Mouse (Mus musculus): ENCODE measurements around the gene Otop3. TPM values are rescaled to one million over a fixed set of nuclear protein-coding genes. Genes with fewer than 3 reads are reported as not detected.
A peak's percentile ranks its signal among the peaks of the same experiment; 100 is the strongest.

The Otop3 gene
- total and polyA plus RNA-seq, 2 experiments from 2014 or later = 1.8 to 3.7 TPM

GRCm38 (mm10) chr11:115337350-115337749 is 2.8 kb downstream of the Otop3 start:
- no peak overlapping the region for H3K27ac ChIP-seq (ENCODE audit: low read depth, low read length)
- no peak overlapping the region for H3K9ac ChIP-seq (replicated peaks; ENCODE audit: low read length, poor library complexity, severe bottlenecking)
- H3K27me3 ChIP-seq (ENCODE audit: insufficient read depth, low read length) = peaks cover 11% of the 10 kb centered on the region; the same call in 1 of the 2 replicates
- H3K4me1 ChIP-seq (ENCODE audit: insufficient read depth, low read length) = 0 out of 2 replicates have a peak, but pooled peaks cover 4% of the 10 kb centered on the region
- no peak overlapping the region for H3K4me3 ChIP-seq (ENCODE audit: low read depth, low read length)
- DNase-seq (ENCODE audit: low spot score) = no peak
- no peak overlapping the region for H3K4me2 ChIP-seq (ENCODE audit: low read depth, low read length, poor library complexity, severe bottlenecking)
- WGBS = 61% methylated on average over 3 of the region's 3 CpGs
- no peak for TF ChIP-seq CTCF (IDR thresholded peaks at IDR 0.05)
- no peak for ATAC-seq (ENCODE audit: low FRiP score)
- no peaks in the 10 kb centered on the region for H3K9me3 ChIP-seq (ENCODE audit: low read length)
- no peaks in the 10 kb centered on the region for H3K36me3 ChIP-seq (ENCODE audit: insufficient read depth, low read length)

DNA sequence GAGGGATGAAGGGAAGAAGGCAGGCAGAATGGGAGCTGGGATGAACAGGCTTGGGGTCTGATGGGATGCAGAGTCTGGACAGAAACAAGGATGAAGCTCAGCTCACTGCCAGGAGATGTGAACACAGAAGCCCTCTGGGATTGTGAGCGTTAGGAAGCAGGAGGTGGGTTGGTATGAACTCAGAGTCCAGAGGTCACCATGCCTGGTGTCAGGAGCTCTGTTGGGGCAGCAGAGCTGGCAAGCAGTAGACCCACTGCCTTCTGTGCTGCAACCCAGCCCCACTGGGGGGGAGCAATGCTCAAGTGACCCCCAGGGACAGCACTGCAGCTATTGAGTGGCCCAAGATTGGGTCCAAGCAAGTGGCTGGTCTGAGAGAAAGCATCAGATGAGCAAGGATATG is 3.3 kb downstream of the Otop3 start:
- no peak overlapping the region for H3K27ac ChIP-seq (ENCODE audit: low read depth, low read length)
- no peaks in the 10 kb centered on the region for H3K9me3 ChIP-seq (ENCODE audit: low read length)
- WGBS = 75% methylated on average over 1 of the region's 1 CpGs
- 0 out of 2 replicates have a peak, but pooled peaks cover 4% of the 10 kb centered on the region for H3K4me1 ChIP-seq (ENCODE audit: insufficient read depth, low read length)
- H3K4me2 ChIP-seq (ENCODE audit: low read depth, low read length, poor library complexity, severe bottlenecking) = no peak overlapping the region
- TF ChIP-seq CTCF (IDR thresholded peaks at IDR 0.05) = no peak
- no peak overlapping the region for H3K4me3 ChIP-seq (ENCODE audit: low read depth, low read length)
- ATAC-seq (ENCODE audit: low FRiP score) = no peak
- H3K36me3 ChIP-seq (ENCODE audit: insufficient read depth, low read length) = no peaks in the 10 kb centered on the region
- no peak for DNase-seq (ENCODE audit: low spot score)
- H3K27me3 ChIP-seq (ENCODE audit: insufficient read depth, low read length) = peaks cover 11% of the 10 kb centered on the region; the same call in 1 of the 2 replicates
- H3K9ac ChIP-seq (replicated peaks; ENCODE audit: low read length, poor library complexity, severe bottlenecking) = no peak overlapping the region

GRCm38 (mm10) chr11:115341246-115341645 is 6.7 kb downstream of the Otop3 start:
- Histone ChIP-seq H3K9ac (replicated peaks; ENCODE audit: low read length, poor library complexity, severe bottlenecking) (no peak overlapping the region), H3K36me3 (ENCODE audit: insufficient read depth, low read length) (no peaks in the 10 kb centered on the region), H3K9me3 (ENCODE audit: low read length) (no peaks in the 10 kb centered on the region), H3K27me3 (ENCODE audit: insufficient read depth, low read length) (0 out of 2 replicates have a peak, but pooled peaks cover 1% of the 10 kb centered on the region), H3K4me3 (ENCODE audit: low read depth, low read length) (no peak overlapping the region), H3K27ac (ENCODE audit: low read depth, low read length) (no peak overlapping the region), H3K4me1 (ENCODE audit: insufficient read depth, low read length) (no peaks in the 10 kb centered on the region), H3K4me2 (ENCODE audit: low read depth, low read length, poor library complexity, severe bottlenecking) (no peak overlapping the region)
- 65% methylated on average over 2 of the region's 2 CpGs for WGBS
- ATAC-seq (ENCODE audit: low FRiP score) = no peak
- no peak for DNase-seq (ENCODE audit: low spot score)
- no peak for TF ChIP-seq CTCF (IDR thresholded peaks at IDR 0.05)

DNA sequence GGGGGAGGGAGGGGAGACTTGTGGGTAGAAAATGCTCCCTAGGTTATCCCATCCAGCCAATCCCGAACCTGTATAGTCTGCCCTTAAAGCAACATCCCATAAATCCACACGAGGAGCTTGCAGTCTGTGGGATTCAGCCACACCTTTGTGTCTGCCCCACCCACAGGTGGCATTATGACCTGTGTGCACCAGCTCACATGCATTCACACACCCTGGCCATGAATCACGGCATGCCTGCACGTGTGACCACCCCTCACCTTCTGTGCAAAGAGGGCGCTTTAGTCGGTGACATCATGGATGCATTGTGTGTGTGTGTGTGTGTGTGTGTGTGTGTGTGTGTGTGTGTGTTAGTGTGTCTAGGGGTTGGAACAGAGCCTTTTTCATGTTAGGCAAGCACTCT is 7.3 kb downstream of the Otop3 start:
- no peak overlapping the region for H3K27ac ChIP-seq (ENCODE audit: low read depth, low read length)
- H3K4me3 ChIP-seq (ENCODE audit: low read depth, low read length) = no peak overlapping the region
- H3K9ac ChIP-seq (replicated peaks; ENCODE audit: low read length, poor library complexity, severe bottlenecking) = no peak overlapping the region
- DNase-seq (ENCODE audit: low spot score) (no peak), ATAC-seq (ENCODE audit: low FRiP score) (no peak)
- no peak overlapping the region for H3K4me2 ChIP-seq (ENCODE audit: low read depth, low read length, poor library complexity, severe bottlenecking)
- no peaks in the 10 kb centered on the region for H3K36me3 ChIP-seq (ENCODE audit: insufficient read depth, low read length)
- H3K4me1 ChIP-seq (ENCODE audit: insufficient read depth, low read length) = no peaks in the 10 kb centered on the region
- TF ChIP-seq CTCF (IDR thresholded peaks at IDR 0.05) = no peak
- WGBS = 73% methylated on average over 6 of the region's 6 CpGs
- no peaks in the 10 kb centered on the region for H3K27me3 ChIP-seq (ENCODE audit: insufficient read depth, low read length)
- H3K9me3 ChIP-seq (ENCODE audit: low read length) = no peaks in the 10 kb centered on the region

GRCm38 (mm10) chr11:115344967-115345366 is 10.4 kb downstream of the Otop3 start:
- Histone ChIP-seq H3K27me3 (ENCODE audit: insufficient read depth, low read length) (no peaks in the 10 kb centered on the region), H3K9ac (replicated peaks; ENCODE audit: low read length, poor library complexity, severe bottlenecking) (no peak overlapping the region), H3K27ac (ENCODE audit: low read depth, low read length) (no peak overlapping the region), H3K9me3 (ENCODE audit: low read length) (no peaks in the 10 kb centered on the region), H3K4me1 (ENCODE audit: insufficient read depth, low read length) (no peaks in the 10 kb centered on the region), H3K4me2 (ENCODE audit: low read depth, low read length, poor library complexity, severe bottlenecking) (no peak overlapping the region), H3K4me3 (ENCODE audit: low read depth, low read length) (no peak overlapping the region), H3K36me3 (ENCODE audit: insufficient read depth, low read length) (peaks cover 19% of the 10 kb centered on the region)
- TF ChIP-seq CTCF (IDR thresholded peaks at IDR 0.05) = no peak
- DNase-seq (ENCODE audit: low spot score) (no peak), ATAC-seq (ENCODE audit: low FRiP score) (no peak)
- 24% methylated on average over 12 of the region's 12 CpGs for WGBS

DNA sequence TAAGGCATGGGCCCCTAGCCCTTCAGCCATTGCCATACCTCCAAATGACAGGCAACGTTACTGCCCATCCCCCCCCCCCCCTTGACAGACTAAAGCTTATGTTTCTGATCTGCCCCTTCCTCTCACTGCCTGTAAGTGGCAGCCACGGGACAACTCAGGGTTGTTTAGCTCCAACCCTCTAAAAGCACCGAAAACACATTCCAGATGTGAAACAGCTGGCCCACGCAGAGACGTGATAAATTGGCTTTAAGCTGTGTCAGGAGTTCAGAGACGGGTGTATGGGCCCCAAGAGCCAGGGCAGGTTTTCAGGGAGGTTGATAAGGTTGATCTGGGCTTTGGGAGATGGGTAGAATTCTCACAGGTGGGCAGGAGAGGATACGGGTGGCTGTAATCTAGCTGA is 11.0 kb downstream of the Otop3 start:
- no peak overlapping the region for H3K27ac ChIP-seq (ENCODE audit: low read depth, low read length)
- H3K4me2 ChIP-seq (ENCODE audit: low read depth, low read length, poor library complexity, severe bottlenecking) = no peak overlapping the region
- DNase-seq (ENCODE audit: low spot score) (no peak), ATAC-seq (ENCODE audit: low FRiP score) (no peak)
- no peaks in the 10 kb centered on the region for H3K27me3 ChIP-seq (ENCODE audit: insufficient read depth, low read length)
- 0 out of 2 replicates have a peak, but pooled peaks have one; percentile 8 for TF ChIP-seq CTCF (IDR thresholded peaks at IDR 0.05)
- peaks cover 23% of the 10 kb centered on the region for H3K36me3 ChIP-seq (ENCODE audit: insufficient read depth, low read length)
- H3K9ac ChIP-seq (replicated peaks; ENCODE audit: low read length, poor library complexity, severe bottlenecking) = no peak overlapping the region
- H3K4me3 ChIP-seq (ENCODE audit: low read depth, low read length) = no peak overlapping the region
- no peaks in the 10 kb centered on the region for H3K9me3 ChIP-seq (ENCODE audit: low read length)
- no peaks in the 10 kb centered on the region for H3K4me1 ChIP-seq (ENCODE audit: insufficient read depth, low read length)
- WGBS = 55% methylated on average over 7 of the region's 7 CpGs
